Mouse (Mus musculus): Measurements from ENCODE around the gene Phc2.

GRCm38 (mm10) chr4:128635451-128635850 is 19.1 kb upstream of the Phc2 start:
- TF ChIP-seq CTCF (IDR thresholded peaks at IDR 0.05; ENCODE audit: control insufficient read depth, insufficient read depth, insufficient replicate concordance, low read depth, low read length) (no peak), POLR2A (IDR thresholded peaks at IDR 0.05; ENCODE audit: control insufficient read depth, low read depth, low read length) (no peak)

Data from testis, adult 2 months (tissue).